Mouse (Mus musculus) neural tube, embryonic 15.5 days (tissue): ENCODE measurements at regions not wholly inside any gene's neighbourhood (a gene's known extent, or its start where the extent isn't known, plus 50 kb on each side); places are given as distances from the start of the nearest gene placed in this dataset.
A peak's percentile ranks its signal among the peaks of the same experiment; 100 is the strongest.

ENCODE experiments used
- ATAC-seq: fragments of 200-750 bp; cut with Nextera tagmentation; 2 replicates; pipeline ENCODE4 v1.8.0; 2017; ENCODE audit warnings: mild to moderate bottlenecking, moderate TSS enrichment, moderate library complexity; ENCODE audit not compliant: low FRiP score
- H3K27ac ChIP-seq: fragments of 300-500 bp; sonication (generic); replicated peaks from 2 replicates; pipeline ENCODE4 v1.5.1; 2015; ENCODE audit warnings: mild to moderate bottlenecking, inconsistent platforms
- H3K27me3 ChIP-seq: fragments of 300-500 bp; sonication (generic); replicated peaks from 2 replicates; pipeline ENCODE4 v1.6.1; 2015; ENCODE audit warnings: inconsistent platforms
- H3K36me3 ChIP-seq: fragments of 300-500 bp; sonication (generic); 2 replicates; pipeline ENCODE4 v1.6.1; 2015; ENCODE audit warnings: inconsistent platforms
- H3K4me1 ChIP-seq: fragments of 300-500 bp; sonication (generic); 2 replicates; pipeline ENCODE4 v1.6.1; 2015; ENCODE audit warnings: inconsistent platforms
- H3K4me2 ChIP-seq: fragments of 300-500 bp; sonication (generic); 2 replicates; pipeline ENCODE4 v1.6.1; 2015; ENCODE audit warnings: inconsistent platforms, mild to moderate bottlenecking, moderate library complexity
- H3K4me3 ChIP-seq: fragments of 300-500 bp; sonication (generic); replicated peaks from 2 replicates; pipeline ENCODE4 v1.5.1; 2015; ENCODE audit warnings: mild to moderate bottlenecking, inconsistent platforms
- H3K9ac ChIP-seq: fragments of 300-500 bp; sonication (generic); replicated peaks from 2 replicates; pipeline ENCODE4 v1.6.1; 2015; ENCODE audit warnings: mild to moderate bottlenecking, inconsistent platforms
- H3K9me3 ChIP-seq: fragments of 300-500 bp; sonication (generic); replicated peaks from 2 replicates; pipeline ENCODE4 v1.6.1; 2016; ENCODE audit warnings: inconsistent platforms
- WGBS: fragments of 180-500 bp; shearing (Covaris S2); methylation state at CpG from one replicate; pipeline ENCODE4 v1.1.7; 2015; ENCODE audit warnings: mixed read lengths; 5-methylcytosine and 5-hydroxymethylcytosine counted together

DNA sequence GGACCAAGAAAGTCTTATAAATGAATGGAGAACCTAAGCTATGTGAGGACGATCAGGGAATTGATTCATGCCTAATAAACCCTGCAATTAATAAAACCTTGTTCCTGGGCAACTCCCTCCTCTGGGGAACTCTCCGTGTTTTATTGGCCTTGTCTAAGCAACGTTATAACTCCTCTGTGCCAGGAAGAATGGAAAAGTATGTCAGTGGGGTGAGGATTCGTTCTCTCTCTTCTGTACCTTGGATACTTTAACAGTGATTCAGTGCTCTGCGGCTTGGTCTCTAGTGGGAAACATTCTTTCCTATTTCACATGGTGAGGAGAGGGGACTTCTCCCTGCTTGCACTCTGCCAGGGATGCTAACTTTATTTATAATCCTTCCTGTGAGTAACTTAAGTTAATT, 417.4 kb upstream of the Cdh6 start:
- WGBS, result 23% methylated on average over 5 of the region's 5 CpGs
- ATAC-seq, result peak; percentile 72; the same call in 1 of the 2 replicates
- no peaks in the 10 kb centered on the region for H3K36me3 ChIP-seq

DNA sequence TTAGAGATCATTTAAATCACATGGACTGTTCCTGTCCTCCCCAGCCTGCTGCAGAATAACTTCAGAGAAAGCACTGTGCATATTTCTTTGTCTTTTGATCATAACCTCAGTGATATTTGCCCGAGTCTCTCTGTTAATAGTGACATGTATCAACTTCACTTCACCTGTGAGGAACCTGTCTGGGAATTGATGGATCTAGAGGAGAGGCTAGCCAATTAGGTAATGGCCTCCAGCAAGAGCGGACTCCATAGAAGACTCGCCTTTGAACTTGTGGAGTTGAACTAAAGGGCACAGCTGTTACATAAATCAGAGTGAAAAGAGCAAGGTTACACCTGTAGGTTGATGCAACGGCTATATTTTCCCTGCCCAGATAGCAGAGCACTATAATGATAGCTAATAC, 409.8 kb upstream of the Cdh6 start:
- WGBS, result 60% methylated on average over 4 of the region's 4 CpGs
- no peaks in the 10 kb centered on the region for H3K27me3 ChIP-seq
- H3K9me3 ChIP-seq, result no peaks in the 10 kb centered on the region
- H3K4me1 ChIP-seq, result no peaks in the 10 kb centered on the region
- no peak overlapping the region for H3K4me3 ChIP-seq
- H3K27ac ChIP-seq, result no peak overlapping the region
- ATAC-seq, result no peak
- no peak overlapping the region for H3K4me2 ChIP-seq
- no peaks in the 10 kb centered on the region for H3K36me3 ChIP-seq
- no peak overlapping the region for H3K9ac ChIP-seq

More for the DNA sequence above, 417.4 kb upstream of the Cdh6 start:
- no peaks in the 10 kb centered on the region for H3K9me3 ChIP-seq
- H3K4me1 ChIP-seq, result peaks cover 3% of the 10 kb centered on the region; the same call in 1 of the 2 replicates
- no peak overlapping the region for H3K9ac ChIP-seq
- H3K4me2 ChIP-seq, result no peak overlapping the region
- no peaks in the 10 kb centered on the region for H3K27me3 ChIP-seq
- H3K27ac ChIP-seq, result no peak overlapping the region
- H3K4me3 ChIP-seq, result no peak overlapping the region

DNA sequence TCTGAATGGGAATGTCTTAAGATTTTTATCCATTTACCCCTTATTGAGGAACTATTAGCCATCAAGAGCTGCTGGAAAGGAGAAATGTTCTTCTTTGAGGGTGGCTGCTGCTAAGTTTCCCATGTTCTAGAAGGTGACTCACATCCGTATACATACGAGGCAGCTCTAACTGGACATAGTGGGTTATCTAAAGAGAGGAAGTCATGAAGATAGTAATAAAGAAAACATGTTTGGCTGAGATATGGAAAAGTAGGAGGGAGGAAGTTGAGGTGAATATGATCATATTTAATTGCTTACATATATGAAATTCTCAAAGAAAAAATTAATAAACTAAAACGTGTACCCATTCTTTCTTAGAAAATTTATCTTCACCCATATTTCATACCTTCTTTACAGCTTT, 408.7 kb upstream of the Cdh6 start:
- ATAC-seq, result no peak
- H3K27me3 ChIP-seq, result no peaks in the 10 kb centered on the region
- no peaks in the 10 kb centered on the region for H3K4me1 ChIP-seq
- WGBS, result 91% methylated on average over 3 of the region's 3 CpGs
- no peak overlapping the region for H3K4me2 ChIP-seq
- H3K9me3 ChIP-seq, result no peaks in the 10 kb centered on the region
- no peak overlapping the region for H3K27ac ChIP-seq
- H3K9ac ChIP-seq, result no peak overlapping the region
- no peak overlapping the region for H3K4me3 ChIP-seq
- H3K36me3 ChIP-seq, result no peaks in the 10 kb centered on the region

DNA sequence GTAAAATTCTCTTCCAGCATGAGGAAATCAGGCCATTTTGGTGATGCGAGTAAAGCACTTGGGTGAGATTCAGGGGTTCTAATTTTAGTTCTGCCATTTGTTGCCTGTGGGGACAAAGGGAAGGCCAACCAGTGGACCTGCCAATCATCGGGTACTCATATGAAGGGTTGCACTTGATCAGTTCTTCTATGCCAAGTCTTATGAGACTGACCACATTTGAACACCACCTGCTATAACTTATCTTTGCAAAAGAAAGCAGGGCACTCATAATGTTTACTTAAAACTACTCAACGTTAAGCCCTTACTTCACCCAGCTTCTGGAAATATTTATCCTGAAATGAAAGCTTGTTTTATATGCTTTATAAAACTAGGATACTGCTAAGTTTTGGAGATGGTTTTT, 400.1 kb upstream of the Cdh6 start:
- Histone ChIP-seq H3K27ac (no peak overlapping the region), H3K4me1 (no peaks in the 10 kb centered on the region), H3K36me3 (no peaks in the 10 kb centered on the region), H3K4me2 (no peak overlapping the region), H3K4me3 (no peak overlapping the region), H3K27me3 (no peaks in the 10 kb centered on the region), H3K9ac (no peak overlapping the region), H3K9me3 (no peaks in the 10 kb centered on the region)
- WGBS, result 90% methylated on average over 3 of the region's 3 CpGs
- no peak for ATAC-seq

DNA sequence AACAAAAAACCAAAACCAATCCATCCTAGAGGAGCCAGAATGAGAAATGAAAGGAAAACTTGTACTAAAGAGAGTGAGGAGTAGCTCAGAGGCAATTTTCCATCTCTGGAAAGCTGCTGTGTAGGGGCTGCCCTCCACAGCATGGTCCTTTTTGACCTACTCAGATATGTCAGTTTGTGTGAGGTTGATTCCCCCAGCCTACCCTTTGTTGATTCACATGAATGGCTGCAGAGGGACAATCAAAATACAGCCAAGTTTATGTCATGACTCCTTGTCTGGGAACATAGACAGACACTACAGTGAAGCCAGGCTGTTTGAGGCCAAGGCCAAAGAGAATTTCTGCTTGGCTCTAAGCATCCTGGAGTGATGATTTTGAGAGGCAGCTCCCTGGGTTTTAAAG, 387.4 kb upstream of the Cdh6 start:
- no peaks in the 10 kb centered on the region for H3K9me3 ChIP-seq
- H3K27ac ChIP-seq, result no peak overlapping the region
- no peaks in the 10 kb centered on the region for H3K27me3 ChIP-seq
- H3K9ac ChIP-seq, result no peak overlapping the region
- no peaks in the 10 kb centered on the region for H3K4me1 ChIP-seq
- no peak overlapping the region for H3K4me2 ChIP-seq
- H3K4me3 ChIP-seq, result no peak overlapping the region
- no peak; the same call in 1 of the 2 replicates for ATAC-seq
- no peaks in the 10 kb centered on the region for H3K36me3 ChIP-seq

DNA sequence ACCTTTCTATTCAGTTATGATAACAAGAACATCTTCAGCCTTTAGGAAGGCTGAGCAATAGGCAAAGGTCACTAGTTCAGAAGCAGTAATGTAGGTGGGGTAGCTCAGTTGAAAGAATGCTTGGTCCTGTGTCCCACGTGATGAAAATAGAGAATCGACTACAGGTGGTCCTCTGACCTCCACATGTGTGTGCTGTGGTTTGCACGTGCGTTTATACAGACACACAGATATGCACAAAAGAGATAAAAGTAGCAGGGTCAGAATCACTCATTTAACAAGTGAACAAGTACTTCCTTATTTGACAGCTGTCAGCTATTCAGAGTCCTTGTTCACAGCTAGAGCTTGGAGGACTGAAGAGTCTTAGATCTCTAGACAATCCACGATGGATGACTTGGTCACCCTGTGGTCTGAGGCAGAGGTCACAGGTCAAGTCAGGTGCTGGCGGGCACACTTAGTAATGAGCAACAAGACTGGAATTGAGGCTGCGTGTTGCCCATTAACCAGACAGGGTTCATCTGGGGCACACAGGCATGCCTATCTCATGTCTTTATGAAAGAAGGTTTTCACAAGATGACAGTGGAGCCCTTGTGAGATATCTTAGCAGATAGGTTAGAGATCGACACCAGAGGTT, 375.8 kb upstream of the Cdh6 start:
- H3K27ac ChIP-seq, result no peak overlapping the region
- no peak for ATAC-seq

GRCm38 (mm10) chr15:13540026-13540425, 366.6 kb upstream of the Cdh6 start:
- H3K36me3 ChIP-seq, result no peaks in the 10 kb centered on the region
- H3K4me2 ChIP-seq, result no peak overlapping the region
- no peak for ATAC-seq

More for the DNA sequence above, 375.8 kb upstream of the Cdh6 start:
- Histone ChIP-seq H3K4me3 (no peak overlapping the region), H3K9ac (no peak overlapping the region), H3K9me3 (no peaks in the 10 kb centered on the region), H3K4me2 (no peak overlapping the region), H3K4me1 (no peaks in the 10 kb centered on the region), H3K27me3 (no peaks in the 10 kb centered on the region), H3K36me3 (no peaks in the 10 kb centered on the region)
- WGBS, result 75% methylated on average over 8 of the region's 8 CpGs

GRCm38 (mm10) chr15:13534017-13534416, 360.5 kb upstream of the Cdh6 start:
- Histone ChIP-seq H3K27me3 (no peaks in the 10 kb centered on the region), H3K36me3 (no peaks in the 10 kb centered on the region), H3K9me3 (no peaks in the 10 kb centered on the region), H3K27ac (no peak overlapping the region), H3K4me3 (no peak overlapping the region), H3K4me1 (no peaks in the 10 kb centered on the region), H3K9ac (no peak overlapping the region), H3K4me2 (no peak overlapping the region)
- WGBS, result 57% methylated on average over 2 of the region's 2 CpGs
- ATAC-seq, result no peak

More at GRCm38 (mm10) chr15:13540026-13540425, 366.6 kb upstream of the Cdh6 start:
- no peaks in the 10 kb centered on the region for H3K4me1 ChIP-seq
- no peak overlapping the region for H3K9ac ChIP-seq
- no peak overlapping the region for H3K27ac ChIP-seq
- H3K27me3 ChIP-seq, result no peaks in the 10 kb centered on the region
- no peak overlapping the region for H3K4me3 ChIP-seq
- no peaks in the 10 kb centered on the region for H3K9me3 ChIP-seq

DNA sequence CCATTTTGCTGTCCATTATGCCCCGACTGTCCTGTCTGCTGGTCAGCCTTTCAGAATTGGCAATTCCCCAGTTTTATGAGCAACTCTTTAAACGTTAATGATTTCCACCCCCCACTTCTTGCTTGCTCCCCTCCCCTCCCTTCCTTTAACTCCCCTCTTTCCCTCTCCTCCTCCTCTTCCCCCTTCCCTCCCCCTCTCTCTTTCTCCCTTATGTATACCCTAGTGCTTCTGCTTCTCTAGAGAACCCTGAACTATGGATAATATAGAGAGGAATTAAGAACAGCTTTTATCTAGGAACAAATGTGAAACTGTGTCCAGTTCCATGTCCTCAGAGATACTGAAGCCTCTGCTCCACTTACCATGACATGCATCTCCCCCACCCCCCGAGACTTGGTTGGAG, 356.5 kb upstream of the Cdh6 start:
- no peak overlapping the region for H3K27ac ChIP-seq
- no peaks in the 10 kb centered on the region for H3K9me3 ChIP-seq
- H3K4me1 ChIP-seq, result no peaks in the 10 kb centered on the region
- H3K27me3 ChIP-seq, result no peaks in the 10 kb centered on the region
- no peak for ATAC-seq
- H3K4me3 ChIP-seq, result no peak overlapping the region
- H3K36me3 ChIP-seq, result no peaks in the 10 kb centered on the region
- WGBS, result 31% methylated on average over 3 of the region's 3 CpGs
- H3K9ac ChIP-seq, result no peak overlapping the region
- H3K4me2 ChIP-seq, result no peak overlapping the region

DNA sequence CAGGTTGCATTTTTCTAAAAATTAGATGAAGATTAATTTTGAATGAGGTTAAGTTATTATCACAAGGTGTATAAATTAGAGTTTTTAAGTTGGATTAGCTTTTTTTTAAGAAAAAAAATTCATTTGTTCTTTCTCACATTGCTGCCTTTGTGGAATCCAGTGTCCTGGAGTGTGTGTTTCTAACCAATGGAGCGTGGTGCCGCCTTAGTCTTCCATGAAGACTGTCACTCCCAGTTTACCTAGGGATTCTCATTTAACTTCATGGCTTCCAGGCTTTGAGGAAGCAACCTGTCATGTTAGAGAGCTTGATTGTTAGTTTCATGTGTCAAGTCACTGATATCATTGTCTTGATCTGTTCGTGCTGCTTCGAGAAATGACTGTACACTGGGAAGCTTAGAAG, 355.6 kb upstream of the Cdh6 start:
- 91% methylated on average over 4 of the region's 4 CpGs for WGBS
- H3K27me3 ChIP-seq, result no peaks in the 10 kb centered on the region
- no peaks in the 10 kb centered on the region for H3K36me3 ChIP-seq
- no peak for ATAC-seq
- no peaks in the 10 kb centered on the region for H3K9me3 ChIP-seq
- no peak overlapping the region for H3K4me2 ChIP-seq
- no peak overlapping the region for H3K9ac ChIP-seq
- H3K4me1 ChIP-seq, result no peaks in the 10 kb centered on the region
- H3K27ac ChIP-seq, result no peak overlapping the region
- no peak overlapping the region for H3K4me3 ChIP-seq
